Mouse (Mus musculus) lung, postnatal 0 days (tissue): ENCODE results near the gene Sdr39u1. TPM values are rescaled to one million over a fixed set of nuclear protein-coding genes. Genes with fewer than 3 reads are reported as not detected.

ENCODE experiments used
- ATAC-seq: fragments of 200-750 bp; cut with Nextera tagmentation; 2 replicates; pipeline ENCODE4 v1.8.0; 2017; ENCODE audit warnings: moderate library complexity
- DNase-seq: peaks from one replicate; pipeline ENCODE4 v3.0.0-alpha.2; 2016; ENCODE audit warnings: low spot score
- H3K27ac ChIP-seq: fragments of 300-500 bp; sonication (generic); 2 replicates; pipeline ENCODE4 v1.5.1; 2014; ENCODE audit warnings: antibody characterized with exemption, mild to moderate bottlenecking, low read length, mixed read lengths
- H3K27me3 ChIP-seq: fragments of 300-500 bp; sonication (generic); replicated peaks from 2 replicates; pipeline ENCODE4 v1.6.1; 2014; ENCODE audit warnings: low read length, mixed read lengths; ENCODE audit not compliant: insufficient read depth
- H3K36me3 ChIP-seq: fragments of 300-500 bp; sonication (generic); 2 replicates; pipeline ENCODE4 v1.6.1; 2014; ENCODE audit warnings: low read length, mixed read lengths; ENCODE audit not compliant: insufficient read depth
- H3K4me1 ChIP-seq: fragments of 300-500 bp; sonication (generic); 2 replicates; pipeline ENCODE4 v1.6.1; 2014; ENCODE audit warnings: antibody characterized with exemption, low read depth, low read length, mixed read lengths; ENCODE audit not compliant: insufficient read depth
- H3K4me2 ChIP-seq: fragments of 300-500 bp; sonication (generic); replicated peaks from 2 replicates; pipeline ENCODE4 v1.6.1; 2014; ENCODE audit warnings: low read depth, mild to moderate bottlenecking, low read length, moderate library complexity, mixed read lengths
- H3K4me3 ChIP-seq: fragments of 300-500 bp; sonication (generic); 2 replicates; pipeline ENCODE4 v1.5.1; 2014; ENCODE audit warnings: low read depth, low read length
- H3K9ac ChIP-seq: fragments of 300-500 bp; sonication (generic); replicated peaks from 2 replicates; pipeline ENCODE4 v1.6.1; 2014; ENCODE audit warnings: low read depth, mild to moderate bottlenecking
- H3K9me3 ChIP-seq: fragments of 300-500 bp; sonication (generic); 2 replicates; pipeline ENCODE4 v1.6.1; 2016; ENCODE audit warnings: low read length, mixed read lengths
- CTCF ChIP-seq: IDR thresholded peaks from 2 replicates; pipeline ENCODE4 v1.5.1; 2016; ENCODE audit warnings: antibody characterized with exemption, mild to moderate bottlenecking
- EP300 ChIP-seq: IDR thresholded peaks from 2 replicates; pipeline ENCODE4 v1.6.1; 2016; ENCODE audit warnings: antibody characterized with exemption, mild to moderate bottlenecking, control low read depth
- WGBS: fragments of 180-500 bp; shearing (Covaris S2); extraction: QIAGEN DNeasy Blood & Tissue Kit; methylation state at CpG from one replicate; pipeline ENCODE4 v1.1.7; 2014; 5-methylcytosine and 5-hydroxymethylcytosine counted together
- polyA plus RNA-seq: library from polyadenylated mRNA; unstranded; fragments of >200 nt; fragmentation: Nextera tagmentation; extraction: Ambion mirVana; gene quantifications from 2 replicates; pipeline ENCODE4 v1.2.1, GENCODE M21; 2015

The Sdr39u1 gene
- polyA plus RNA-seq, 1 experiment from 2014 or later: 46.3 TPM

GRCm38 (mm10) chr14:55872551-55872950 lies 27.5 kb downstream of the Sdr39u1 start:
- TF ChIP-seq EP300 (no peak), CTCF (no peak)
- Histone ChIP-seq H3K4me2 (no peak overlapping the region), H3K9me3 (no peaks in the 10 kb centered on the region), H3K27me3 (no peaks in the 10 kb centered on the region), H3K9ac (no peak overlapping the region), H3K4me1 (peaks cover 2% of the 10 kb centered on the region; the same call in 1 of the 2 replicates), H3K27ac (no peak overlapping the region), H3K36me3 (peaks cover 22% of the 10 kb centered on the region), H3K4me3 (no peak overlapping the region)
- no peak for ATAC-seq
- 85% methylated on average over 17 of the region's 17 CpGs for WGBS
- no peak for DNase-seq

- no peaks in the 10 kb centered on the region for H3K4me1 ChIP-seq
- H3K4me2 ChIP-seq: no peak overlapping the region
- DNase-seq: no peak
- ATAC-seq: no peak
- H3K36me3 ChIP-seq: peaks cover 22% of the 10 kb centered on the region
- 87% methylated on average over 12 of the region's 12 CpGs for WGBS
- TF ChIP-seq CTCF: no peak
- TF ChIP-seq EP300: no peak
- no peaks in the 10 kb centered on the region for H3K27me3 ChIP-seq
- H3K9ac ChIP-seq: no peak overlapping the region
- no peak overlapping the region for H3K27ac ChIP-seq
- no peak overlapping the region for H3K4me3 ChIP-seq
- no peaks in the 10 kb centered on the region for H3K9me3 ChIP-seq
These were observed 28.1 kb downstream of the Sdr39u1 start for GRCm38 (mm10) chr14:55872039-55872438.

GRCm38 (mm10) chr14:55869538-55869937 lies 30.6 kb downstream of the Sdr39u1 start:
- WGBS: 92% methylated on average over 6 of the region's 6 CpGs
- H3K27me3 ChIP-seq: no peaks in the 10 kb centered on the region
- no peak for TF ChIP-seq EP300
- TF ChIP-seq CTCF: no peak
- H3K4me1 ChIP-seq: no peaks in the 10 kb centered on the region
- peaks cover 22% of the 10 kb centered on the region for H3K36me3 ChIP-seq
- no peak overlapping the region for H3K4me2 ChIP-seq
- no peak overlapping the region for H3K27ac ChIP-seq
- DNase-seq: no peak
- no peaks in the 10 kb centered on the region for H3K9me3 ChIP-seq
- H3K4me3 ChIP-seq: no peak overlapping the region
- H3K9ac ChIP-seq: no peak overlapping the region
- ATAC-seq: no peak

- Histone ChIP-seq H3K9ac (no peak overlapping the region), H3K9me3 (no peaks in the 10 kb centered on the region), H3K4me2 (no peak overlapping the region), H3K27me3 (no peaks in the 10 kb centered on the region), H3K36me3 (peaks cover 22% of the 10 kb centered on the region), H3K27ac (no peak overlapping the region), H3K4me3 (no peak overlapping the region), H3K4me1 (no peaks in the 10 kb centered on the region)
- DNase-seq (no peak), ATAC-seq (no peak)
- 82% methylated on average over 14 of the region's 14 CpGs for WGBS
- TF ChIP-seq CTCF: no peak
- no peak for TF ChIP-seq EP300
These were observed 31.7 kb downstream of the Sdr39u1 start for GRCm38 (mm10) chr14:55868230-55869026.

- DNase-seq (peak; percentile 77), ATAC-seq (no peak)
- Histone ChIP-seq H3K36me3 (peaks cover 22% of the 10 kb centered on the region), H3K4me1 (no peaks in the 10 kb centered on the region), H3K9me3 (no peaks in the 10 kb centered on the region), H3K27ac (no peak overlapping the region), H3K4me2 (no peak overlapping the region), H3K27me3 (no peaks in the 10 kb centered on the region), H3K9ac (no peak overlapping the region), H3K4me3 (no peak overlapping the region)
- TF ChIP-seq EP300 (no peak), CTCF (peak; percentile 90)
- 31% methylated on average over 4 of the region's 4 CpGs for WGBS
These were observed 33.1 kb downstream of the Sdr39u1 start for GRCm38 (mm10) chr14:55866962-55867361.

GRCm38 (mm10) chr14:55863773-55864172 lies 36.3 kb downstream of the Sdr39u1 start:
- H3K36me3 ChIP-seq: peaks cover 6% of the 10 kb centered on the region
- 19% methylated on average over 7 of the region's 7 CpGs for WGBS
- 0 out of 2 replicates have a peak, but pooled peaks cover 3% of the 10 kb centered on the region for H3K4me1 ChIP-seq
- H3K27ac ChIP-seq: no peak overlapping the region
- no peak overlapping the region for H3K4me3 ChIP-seq
- TF ChIP-seq EP300 (no peak), CTCF (peak; percentile 97)
- no peaks in the 10 kb centered on the region for H3K9me3 ChIP-seq
- DNase-seq (peak; percentile 87), ATAC-seq (peak; percentile 85)
- H3K27me3 ChIP-seq: no peaks in the 10 kb centered on the region
- no peak overlapping the region for H3K9ac ChIP-seq
- no peak overlapping the region for H3K4me2 ChIP-seq
